Mouse (Mus musculus) megakaryocyte, embryonic 14.5 days (primary cell): ENCODE measurements around the gene Hoxd12.

Experiments
- FLI1 ChIP-seq: IDR thresholded peaks from 2 replicates; pipeline ENCODE4 v1.6.1; 2012; ENCODE audit warnings: low read length, inconsistent platforms, mixed read lengths
- GATA1 ChIP-seq: IDR thresholded peaks from 3 replicates; pipeline ENCODE4 v1.6.1; 2012; ENCODE audit warnings: mixed read lengths, low read length, inconsistent platforms, borderline replicate concordance

- no peak for TF ChIP-seq GATA1
- TF ChIP-seq FLI1, result no peak
These were observed 20.6 kb downstream of the Hoxd12 start for GRCm38 (mm10) chr2:74695383-74695782.
